Mouse (Mus musculus): ENCODE measurements around the gene Trip11. TPM values are rescaled to one million over a fixed set of nuclear protein-coding genes. Genes with fewer than 3 reads are reported as not detected.
A peak's percentile ranks its signal among the peaks of the same experiment; 100 is the strongest.

The Trip11 gene
- total RNA-seq, 1 experiment from 2014 or later: 45.6 TPM

DNA sequence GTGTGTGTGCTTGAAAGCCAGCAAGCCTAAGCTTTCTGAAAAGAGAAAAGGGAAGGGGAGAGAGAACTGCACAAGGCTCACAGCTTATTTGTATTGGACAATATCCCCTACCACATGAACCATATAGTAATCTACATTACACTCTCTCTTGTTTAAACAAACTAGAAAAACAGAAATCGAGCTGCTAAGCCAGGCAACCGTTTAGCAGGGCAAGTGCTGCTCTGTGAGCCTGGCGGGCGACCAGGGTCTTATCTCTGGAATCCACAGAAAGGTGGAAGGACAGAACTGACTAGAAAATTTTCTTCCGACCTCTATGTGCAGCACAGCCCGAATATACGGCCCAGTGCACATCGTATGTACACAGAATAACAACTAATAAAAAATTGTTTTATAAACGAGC is 61.8 kb downstream of the Trip11 start:
- ATAC-seq (replicated peaks in 1 of 2; ENCODE audit: insufficient read depth in 1 of 2, low FRiP score in 2 of 2, low TSS enrichment in 1 of 2, low read depth in 1 of 2, poor library complexity in 2 of 2, severe bottlenecking in 2 of 2): no peak

DNA sequence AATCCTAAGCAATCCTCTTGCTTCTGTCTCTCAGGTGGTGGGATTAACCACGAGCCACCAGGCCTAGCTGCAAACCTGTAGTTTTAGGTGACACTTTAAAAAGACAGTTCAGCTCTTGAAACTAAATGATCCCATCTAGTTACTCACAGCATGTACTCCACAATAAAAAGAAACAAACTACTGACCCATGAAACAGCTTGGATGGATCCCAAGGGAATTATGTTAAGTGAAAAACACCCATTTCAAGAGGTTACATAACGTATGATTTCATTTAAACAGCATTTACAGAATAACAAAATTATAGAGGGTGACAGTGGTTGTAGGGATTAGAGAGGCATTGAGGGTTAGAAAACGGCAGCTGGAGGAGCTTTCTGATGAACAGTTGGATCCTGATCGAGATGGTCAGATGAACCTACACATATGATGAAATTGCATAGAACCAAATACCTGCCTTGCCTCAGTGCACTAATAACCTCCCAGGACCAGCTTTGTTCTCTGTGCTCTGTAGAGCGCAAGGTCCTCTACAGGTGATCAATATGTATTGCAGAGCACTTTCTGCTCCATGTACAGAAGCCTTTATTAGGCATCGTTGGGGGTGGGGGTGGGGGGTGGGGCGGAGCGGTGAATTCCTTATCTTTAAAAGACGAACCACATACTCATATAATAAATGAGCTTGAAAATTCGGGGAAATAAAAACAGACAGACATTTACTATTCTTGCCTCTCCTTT is 76.4 kb downstream of the Trip11 start:
- no peak for ATAC-seq (replicated peaks in 1 of 2; ENCODE audit: insufficient read depth in 1 of 2, low FRiP score in 2 of 2, low TSS enrichment in 1 of 2, low read depth in 1 of 2, poor library complexity in 2 of 2, severe bottlenecking in 2 of 2)

DNA sequence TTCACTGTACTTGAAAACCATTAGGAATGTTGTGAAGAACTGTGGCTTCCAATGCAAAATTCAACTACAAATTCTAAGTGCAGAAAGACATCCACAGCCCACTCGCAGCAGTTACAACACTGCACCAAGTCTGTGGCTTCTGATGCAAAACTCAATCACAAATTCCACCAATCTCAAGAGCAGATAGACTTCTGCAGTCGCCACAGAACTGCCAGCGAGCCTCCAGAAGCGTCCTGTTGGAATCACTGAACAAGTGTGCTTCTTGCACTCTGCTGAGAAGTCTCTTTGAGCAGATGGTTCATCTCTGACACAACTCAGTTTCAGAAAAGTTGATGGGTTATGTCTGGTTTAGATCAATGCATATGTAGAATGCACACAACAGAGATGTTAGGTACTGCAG is 78.4 kb downstream of the Trip11 start:
- ATAC-seq (replicated peaks in 1 of 2; ENCODE audit: insufficient read depth in 1 of 2, low FRiP score in 2 of 2, low TSS enrichment in 1 of 2, low read depth in 1 of 2, poor library complexity in 2 of 2, severe bottlenecking in 2 of 2): no peak

DNA sequence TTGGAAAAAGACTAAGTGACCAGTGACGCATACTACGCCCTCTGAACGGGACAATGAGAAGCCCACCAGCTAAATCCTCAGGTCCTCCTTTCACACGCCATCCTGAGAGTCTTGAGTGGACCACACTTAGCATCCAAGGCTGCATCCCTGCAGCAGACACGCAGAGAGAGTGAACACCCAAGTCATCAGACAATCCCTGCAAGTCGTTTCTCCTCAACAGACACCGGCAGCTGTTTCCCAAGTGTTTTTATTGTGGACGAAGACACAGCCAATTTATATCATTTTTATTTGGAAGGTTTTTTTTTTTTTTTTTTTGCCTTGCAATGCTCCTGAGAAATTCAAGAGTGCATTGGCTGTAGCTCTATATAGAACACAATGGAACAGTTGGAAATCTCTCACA is 79.3 kb downstream of the Trip11 start:
- ATAC-seq (replicated peaks in 1 of 2; ENCODE audit: insufficient read depth in 1 of 2, low FRiP score in 2 of 2, low TSS enrichment in 1 of 2, low read depth in 1 of 2, poor library complexity in 2 of 2, severe bottlenecking in 2 of 2): no peak

DNA sequence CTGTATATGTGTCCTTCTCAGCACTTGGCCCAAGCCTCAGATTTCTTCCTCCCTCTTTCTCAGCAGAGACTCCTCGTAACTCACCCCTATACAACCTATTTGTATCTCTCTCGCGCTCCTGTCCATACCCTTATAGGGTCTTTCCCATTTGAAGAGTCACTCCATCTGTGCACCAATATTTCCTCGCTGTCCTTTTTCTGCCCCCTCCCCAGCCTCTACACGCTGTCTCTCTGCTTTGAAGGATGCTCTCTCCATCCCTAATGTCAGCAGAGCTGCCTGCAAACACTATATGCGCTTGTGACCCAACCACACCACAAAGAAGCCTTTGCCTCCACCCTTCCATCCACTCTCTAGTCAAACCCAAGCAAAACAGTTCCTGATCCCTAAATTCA is 80.0 kb downstream of the Trip11 start:
- ATAC-seq (replicated peaks in 1 of 2; ENCODE audit: insufficient read depth in 1 of 2, low FRiP score in 2 of 2, low TSS enrichment in 1 of 2, low read depth in 1 of 2, poor library complexity in 2 of 2, severe bottlenecking in 2 of 2): no peak

DNA sequence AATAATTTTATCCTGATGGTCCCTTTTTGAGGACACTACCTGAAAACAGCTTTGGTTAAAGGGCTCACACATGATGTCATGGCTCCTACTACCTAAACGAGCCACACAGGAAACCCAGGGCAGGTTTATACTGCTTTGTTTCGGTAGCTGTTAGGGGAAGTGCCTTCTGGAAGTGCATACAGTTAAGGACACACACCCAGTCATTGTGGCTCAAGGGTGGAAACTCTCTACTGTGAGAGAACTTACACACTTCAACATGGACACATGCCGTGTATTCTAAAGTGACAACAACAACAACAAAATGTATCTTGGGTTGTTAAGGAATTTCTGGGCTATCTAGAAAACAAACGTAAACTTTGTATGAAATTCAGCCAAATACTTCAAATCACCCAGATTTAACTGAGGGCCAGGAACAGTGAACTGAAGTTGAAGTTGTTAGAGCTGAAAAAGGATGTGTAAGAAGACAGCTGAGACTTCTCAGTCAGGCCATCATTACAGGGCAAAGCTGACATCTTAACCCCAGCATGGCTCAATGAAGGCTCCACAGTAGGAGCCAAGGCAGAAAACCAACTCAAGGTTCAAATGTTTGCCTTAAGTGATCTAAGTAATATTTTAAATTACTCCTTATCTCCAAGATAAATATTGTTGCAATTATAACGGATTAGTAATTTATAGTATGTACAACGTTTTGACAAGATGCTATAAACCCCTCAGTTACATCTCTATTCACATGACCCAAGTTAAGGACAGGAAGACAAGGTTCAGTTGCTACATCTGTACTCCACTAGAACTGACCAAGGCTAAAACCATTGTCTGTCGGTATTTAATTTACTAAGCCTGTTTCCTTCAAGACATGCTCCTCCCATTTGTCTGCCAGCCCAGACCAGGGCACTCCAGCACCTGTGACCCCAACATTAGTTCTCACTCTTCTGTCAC is 80.6 kb downstream of the Trip11 start:
- ATAC-seq (replicated peaks in 1 of 2; ENCODE audit: insufficient read depth in 1 of 2, low FRiP score in 2 of 2, low TSS enrichment in 1 of 2, low read depth in 1 of 2, poor library complexity in 2 of 2, severe bottlenecking in 2 of 2): peak in 1 of 2 experiments; percentile 37; a peak in 1 of 4 replicates

DNA sequence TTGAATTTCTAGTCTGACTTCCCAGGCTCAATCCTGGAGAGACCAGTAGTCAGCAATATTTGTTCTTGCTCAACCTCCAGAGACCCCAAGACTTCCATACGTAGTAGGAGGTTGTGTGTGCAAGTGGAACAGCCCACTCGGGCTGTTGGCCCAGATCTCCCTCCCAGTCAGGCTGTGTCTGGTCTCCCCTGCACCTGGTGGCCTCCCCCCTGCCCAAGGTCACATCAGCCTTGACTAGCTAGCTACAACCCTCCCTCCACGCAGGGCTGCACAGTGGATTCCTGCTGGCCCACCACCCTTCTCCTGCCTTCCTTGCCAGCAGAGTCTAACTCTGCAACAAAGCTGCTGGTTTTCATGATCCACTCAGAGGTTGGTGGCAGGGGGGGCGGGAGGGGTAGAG is 81.8 kb downstream of the Trip11 start:
- ATAC-seq (replicated peaks in 1 of 2; ENCODE audit: insufficient read depth in 1 of 2, low FRiP score in 2 of 2, low TSS enrichment in 1 of 2, low read depth in 1 of 2, poor library complexity in 2 of 2, severe bottlenecking in 2 of 2): no peak

DNA sequence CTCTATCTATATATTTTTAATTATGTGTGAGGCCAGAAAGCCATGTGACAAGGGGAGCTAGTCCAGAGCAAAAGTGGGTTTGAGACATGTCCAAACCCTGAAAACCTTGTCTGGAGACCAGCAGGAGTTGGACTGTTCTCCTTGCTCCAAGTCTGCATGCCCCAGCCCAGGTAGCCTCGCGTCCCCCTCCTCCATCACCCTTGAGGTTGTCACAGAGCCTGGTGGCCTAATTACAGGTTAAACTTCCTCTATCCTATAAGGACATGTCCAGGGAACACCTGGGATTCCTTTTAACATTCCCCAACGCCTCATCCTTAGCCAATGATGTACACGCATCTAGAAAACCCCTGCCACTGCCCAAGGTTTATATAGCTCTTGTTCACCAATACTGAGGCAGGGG is 89.9 kb downstream of the Trip11 start:
- ATAC-seq (replicated peaks in 1 of 2; ENCODE audit: insufficient read depth in 1 of 2, low FRiP score in 2 of 2, low TSS enrichment in 1 of 2, low read depth in 1 of 2, poor library complexity in 2 of 2, severe bottlenecking in 2 of 2): no peak

DNA sequence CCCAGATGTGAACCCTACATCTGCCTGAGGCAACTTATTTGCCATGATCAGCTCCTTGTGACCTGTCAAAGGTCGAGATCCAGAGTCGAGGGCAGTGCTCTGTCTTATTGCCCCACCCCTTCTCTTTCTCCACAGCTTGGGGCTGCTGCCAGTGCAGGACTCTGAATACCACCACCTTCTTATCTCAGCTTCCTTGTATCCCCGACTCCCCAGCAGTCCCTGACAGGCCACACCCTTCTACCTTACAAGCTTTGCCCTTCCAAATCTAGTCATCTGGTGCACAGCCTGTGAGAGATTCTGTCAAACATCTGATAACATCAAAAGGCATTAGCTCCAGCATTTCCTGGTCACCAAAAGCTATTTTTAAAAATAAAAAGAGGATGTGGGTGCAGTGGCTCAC is 91.5 kb downstream of the Trip11 start:
- ATAC-seq (replicated peaks in 1 of 2; ENCODE audit: insufficient read depth in 1 of 2, low FRiP score in 2 of 2, low TSS enrichment in 1 of 2, low read depth in 1 of 2, poor library complexity in 2 of 2, severe bottlenecking in 2 of 2): peak; percentile 17 to 33; a peak in 3 of 4 replicates

DNA sequence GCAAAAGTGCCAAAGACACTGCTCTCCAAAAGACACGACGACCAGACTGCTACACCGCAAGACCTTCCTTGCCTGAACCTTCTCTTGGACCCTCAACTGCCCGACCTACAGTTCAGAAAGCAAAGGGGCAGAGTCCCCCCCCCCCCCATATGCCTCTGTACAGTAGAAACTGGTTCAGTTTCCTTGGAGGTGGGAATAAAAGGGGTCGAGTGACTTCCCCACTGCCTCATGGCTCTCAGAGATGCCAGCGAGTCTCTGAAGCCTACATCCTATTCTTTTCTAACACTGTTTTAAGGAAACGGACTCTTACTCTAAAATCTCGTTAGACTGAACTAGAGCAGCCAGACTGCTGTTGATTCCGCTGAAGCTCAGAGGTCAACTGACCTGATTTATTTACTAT is 93.5 kb downstream of the Trip11 start:
- no peak for ATAC-seq (replicated peaks in 1 of 2; ENCODE audit: insufficient read depth in 1 of 2, low FRiP score in 2 of 2, low TSS enrichment in 1 of 2, low read depth in 1 of 2, poor library complexity in 2 of 2, severe bottlenecking in 2 of 2)

DNA sequence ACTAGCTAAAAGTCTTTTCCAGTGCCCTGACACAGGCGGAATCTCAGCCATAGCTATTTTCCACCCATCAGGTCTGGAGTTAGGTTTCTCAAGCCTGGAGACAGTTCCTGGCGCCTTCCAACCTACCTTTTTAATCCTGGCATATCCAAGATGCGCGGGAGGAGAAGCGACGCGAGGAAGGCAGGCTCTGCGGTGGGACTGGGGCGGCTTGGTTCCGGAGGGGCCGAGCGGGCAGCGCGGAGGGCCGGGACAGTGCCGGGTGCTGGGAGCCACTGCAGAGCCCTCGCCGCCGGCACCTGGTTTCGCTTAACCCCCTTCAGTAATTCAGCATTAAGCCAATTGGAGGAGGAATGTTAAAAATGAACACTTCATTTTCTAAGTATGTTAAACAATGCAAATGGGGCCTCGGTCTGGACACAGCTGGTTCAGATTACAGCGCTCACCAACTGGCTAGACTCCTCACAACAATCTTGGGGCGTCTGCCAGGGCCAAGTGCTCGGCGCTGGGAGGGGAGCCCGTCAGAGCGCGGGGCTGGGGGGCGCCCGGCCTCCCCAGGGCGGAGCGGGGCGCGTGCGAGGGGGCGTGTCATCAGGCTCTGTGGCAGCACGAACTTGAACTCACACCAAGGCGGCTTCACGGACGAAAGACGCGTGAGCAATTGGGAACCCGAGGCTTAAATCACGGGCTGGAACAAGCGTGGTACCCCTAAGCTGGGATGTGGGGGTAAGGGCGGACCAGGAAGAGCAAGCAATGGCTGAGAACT is 94.3 kb downstream of the Trip11 start, which contains the start of gene Fbln5:
Gene Fbln5 (minus strand): TSS at position 448 of the 763 bp plus-strand sequence.
- peak; percentile 46 to 57; a peak in 3 of 4 replicates for ATAC-seq (replicated peaks in 1 of 2; ENCODE audit: insufficient read depth in 1 of 2, low FRiP score in 2 of 2, low TSS enrichment in 1 of 2, low read depth in 1 of 2, poor library complexity in 2 of 2, severe bottlenecking in 2 of 2)

DNA sequence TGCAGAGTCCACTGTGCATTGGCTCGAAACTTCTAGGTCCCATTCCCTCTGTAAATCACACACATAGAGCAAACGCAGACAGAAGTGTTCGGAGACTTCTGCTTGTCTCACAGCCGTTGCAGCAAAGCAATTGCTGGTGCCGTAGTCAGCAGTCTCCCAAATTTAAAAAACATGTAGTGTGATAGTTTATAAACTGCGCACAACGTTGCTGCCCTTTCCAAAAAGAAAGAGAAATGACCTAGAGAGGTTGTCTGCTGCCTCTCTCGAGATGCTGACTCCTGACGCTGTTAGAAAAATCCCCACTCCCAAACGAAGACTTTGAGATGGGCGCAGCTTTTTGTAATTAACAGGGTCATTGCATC is 94.8 kb downstream of the Trip11 start:
- no peak for ATAC-seq (replicated peaks in 1 of 2; ENCODE audit: insufficient read depth in 1 of 2, low FRiP score in 2 of 2, low TSS enrichment in 1 of 2, low read depth in 1 of 2, poor library complexity in 2 of 2, severe bottlenecking in 2 of 2)

DNA sequence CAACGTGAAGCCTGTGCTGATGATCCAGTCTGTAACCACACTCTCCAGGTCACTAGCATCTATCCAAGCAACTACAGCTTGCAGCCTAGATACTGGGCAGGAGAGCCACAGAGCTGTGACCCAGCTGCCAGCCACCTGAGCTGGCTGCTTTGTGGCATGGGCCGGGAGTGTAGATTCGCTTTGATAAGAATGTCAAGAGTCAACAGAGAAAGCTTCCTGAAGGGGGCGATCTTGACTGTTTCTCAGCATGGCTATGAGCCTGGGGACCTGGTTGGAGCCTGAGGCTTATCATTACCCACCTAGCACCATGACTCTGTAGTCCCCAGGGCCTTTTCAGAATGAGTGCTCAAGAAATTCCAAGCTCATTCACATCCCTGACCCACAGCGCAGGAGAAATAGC is 96.3 kb downstream of the Trip11 start:
- ATAC-seq (replicated peaks in 1 of 2; ENCODE audit: insufficient read depth in 1 of 2, low FRiP score in 2 of 2, low TSS enrichment in 1 of 2, low read depth in 1 of 2, poor library complexity in 2 of 2, severe bottlenecking in 2 of 2): 0 out of 4 replicates have a peak, but pooled peaks have one; percentile 26 to 28

DNA sequence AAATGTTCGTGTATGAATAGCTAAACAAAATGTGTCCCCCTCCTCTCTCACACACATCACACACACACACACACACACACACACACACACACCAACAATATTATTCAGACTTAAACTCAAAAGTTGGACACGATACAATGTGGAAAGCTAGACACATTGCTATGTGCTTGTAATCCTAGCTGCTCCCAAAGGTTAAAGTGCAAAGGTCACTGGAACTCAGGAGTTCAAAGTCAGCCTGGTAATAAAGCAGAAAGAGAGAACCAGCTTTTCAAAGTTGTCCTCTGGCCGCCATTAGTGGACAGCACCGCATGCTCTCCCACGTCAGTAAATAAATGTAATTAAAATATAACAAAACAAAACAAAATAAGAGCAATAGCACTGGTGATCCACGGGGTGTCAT is 97.3 kb downstream of the Trip11 start:
- no peak for ATAC-seq (replicated peaks in 1 of 2; ENCODE audit: insufficient read depth in 1 of 2, low FRiP score in 2 of 2, low TSS enrichment in 1 of 2, low read depth in 1 of 2, poor library complexity in 2 of 2, severe bottlenecking in 2 of 2)

DNA sequence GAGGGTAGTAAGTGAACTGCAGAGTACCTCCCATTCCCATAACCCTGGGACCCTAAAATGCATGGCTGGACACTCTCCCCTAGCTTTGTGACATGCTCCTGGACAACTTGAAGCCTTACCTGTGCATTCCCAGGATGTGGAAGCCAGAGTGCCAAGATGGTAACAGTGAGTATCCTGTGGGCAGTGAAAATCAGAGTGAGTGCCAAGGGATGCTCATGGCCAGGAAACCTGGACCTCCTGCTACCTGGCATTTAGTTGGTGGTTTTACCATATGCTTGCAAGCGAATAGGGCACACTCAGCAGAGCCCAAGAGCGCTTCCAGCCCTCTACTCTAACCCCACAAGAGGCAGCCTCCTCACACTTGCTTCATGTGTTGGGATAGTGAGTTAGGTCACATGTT is 98.6 kb downstream of the Trip11 start:
- no peak for ATAC-seq (replicated peaks in 1 of 2; ENCODE audit: insufficient read depth in 1 of 2, low FRiP score in 2 of 2, low TSS enrichment in 1 of 2, low read depth in 1 of 2, poor library complexity in 2 of 2, severe bottlenecking in 2 of 2)

DNA sequence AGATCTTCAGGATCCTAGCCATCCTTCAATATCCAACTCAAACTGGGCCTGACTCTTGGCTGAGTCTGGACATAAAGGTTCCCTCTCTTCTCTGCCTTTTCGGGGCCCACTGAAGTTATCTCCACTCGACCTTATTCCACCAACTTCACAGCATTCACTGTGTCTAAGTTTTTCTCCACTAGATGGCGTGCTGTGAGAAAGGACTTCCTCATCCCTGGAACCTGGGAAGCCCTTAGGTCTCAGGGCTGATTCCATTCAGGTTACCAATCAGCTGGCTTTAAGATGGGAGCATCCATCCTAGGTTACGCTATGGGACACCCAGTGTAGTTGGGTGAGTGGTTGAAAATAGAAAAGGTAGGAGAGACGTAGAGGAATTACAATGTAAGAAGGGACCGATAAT is 101.9 kb downstream of the Trip11 start:
- ATAC-seq (replicated peaks in 1 of 2; ENCODE audit: insufficient read depth in 1 of 2, low FRiP score in 2 of 2, low TSS enrichment in 1 of 2, low read depth in 1 of 2, poor library complexity in 2 of 2, severe bottlenecking in 2 of 2): peak in 1 of 2 experiments; percentile 74; a peak in 3 of 4 replicates

DNA sequence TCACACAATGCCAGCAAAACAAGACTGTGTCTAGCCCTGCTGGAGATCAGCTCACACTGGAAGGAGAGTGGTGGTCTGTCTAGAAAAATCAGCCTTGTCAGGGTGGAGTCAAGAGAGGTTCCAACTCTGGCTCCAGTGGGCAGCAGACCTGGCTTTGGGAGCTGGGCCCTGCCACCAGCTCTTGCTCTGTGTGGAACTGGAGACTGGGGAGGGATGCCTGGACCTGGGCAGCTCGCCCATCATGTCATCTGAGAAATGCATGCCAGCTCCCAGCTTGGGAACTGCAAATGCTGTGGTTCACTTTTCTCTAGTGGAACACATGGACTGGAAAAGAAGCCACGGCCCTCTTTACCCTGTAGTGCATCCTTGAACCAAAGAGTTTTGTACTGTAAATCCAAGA is 102.6 kb downstream of the Trip11 start:
- ATAC-seq (replicated peaks in 1 of 2; ENCODE audit: insufficient read depth in 1 of 2, low FRiP score in 2 of 2, low TSS enrichment in 1 of 2, low read depth in 1 of 2, poor library complexity in 2 of 2, severe bottlenecking in 2 of 2): no peak

DNA sequence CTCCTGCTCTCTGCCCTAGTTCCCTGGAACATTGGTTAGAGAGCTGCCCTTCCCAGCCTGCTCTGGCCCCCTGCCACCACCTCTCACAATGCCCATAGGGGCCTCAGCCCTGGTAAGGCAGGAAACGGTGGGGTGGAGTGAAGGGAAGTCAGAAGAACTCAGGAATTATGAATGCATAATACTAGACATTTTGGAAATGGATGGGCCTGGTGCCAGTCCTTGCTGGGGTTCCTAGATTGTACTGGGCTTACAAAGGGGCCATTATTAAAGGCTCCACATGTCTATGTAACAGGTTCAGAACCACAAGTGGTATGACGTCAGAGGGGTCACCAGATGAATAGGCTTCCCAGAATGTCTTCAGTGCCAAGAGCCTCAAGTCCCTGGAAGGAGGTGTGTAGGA is 105.7 kb downstream of the Trip11 start:
- no peak for ATAC-seq (replicated peaks in 1 of 2; ENCODE audit: insufficient read depth in 1 of 2, low FRiP score in 2 of 2, low TSS enrichment in 1 of 2, low read depth in 1 of 2, poor library complexity in 2 of 2, severe bottlenecking in 2 of 2)

All from hematopoietic stem cell, adult 5-6 weeks (primary cell).